Mouse (Mus musculus): ENCODE measurements around the gene Mdc1.

- TF ChIP-seq CTCF (IDR thresholded peaks at IDR 0.05; ENCODE audit: insufficient read depth, low read length) (no peak), POLR2A (IDR thresholded peaks at IDR 0.05; ENCODE audit: borderline replicate concordance, extremely low read depth, low read depth, low read length) (no peak)
These were observed 25.5 kb upstream of the Mdc1 start for GRCm38 (mm10) chr17:35815836-35816235.

All from lung, adult 2 months (tissue).